Mouse (Mus musculus) liver, adult 2 months (tissue): ENCODE measurements around the gene Nif3l1.

Experiments used
- CTCF ChIP-seq: fragments of 200-500 bp; IDR thresholded peaks from 2 replicates; pipeline ENCODE4 v1.5.1; 2011; ENCODE audit warnings: low read depth, low read length, control low read depth
- POLR2A ChIP-seq: fragments of 200-500 bp; IDR thresholded peaks from 2 replicates; pipeline ENCODE4 v1.6.1; 2011; ENCODE audit warnings: low read length, control low read depth; ENCODE audit not compliant: insufficient read depth; ENCODE audit errors: extremely low read depth

DNA sequence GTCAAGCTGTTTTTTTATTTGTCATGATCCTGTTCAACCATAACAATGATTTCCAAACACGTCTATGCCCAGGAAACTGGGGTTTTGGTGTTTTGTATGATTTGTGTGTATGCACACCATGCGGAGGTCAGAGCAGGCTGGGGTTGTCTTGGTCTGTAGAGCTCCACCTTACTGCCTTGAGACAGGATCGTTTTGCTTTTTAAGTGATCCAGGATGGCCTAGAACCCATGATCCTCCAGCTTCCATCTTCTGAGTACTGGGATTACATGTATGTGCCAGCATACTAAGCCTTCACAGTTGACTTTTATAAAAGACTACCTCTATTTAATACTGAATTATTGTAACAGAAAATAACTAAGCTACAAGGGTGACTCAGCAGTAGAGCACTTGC, 34.8 kb upstream of the Nif3l1 start:
- TF ChIP-seq CTCF (no peak), POLR2A (no peak)
